Mouse (Mus musculus) neutrophil, adult 5-6 weeks (primary cell): Measurements from ENCODE around the gene Rap2b. TPM values are rescaled to one million over a fixed set of nuclear protein-coding genes. Genes with fewer than 3 reads are reported as not detected.
A peak's percentile ranks its signal among the peaks of the same experiment; 100 is the strongest.

Experiments
- ATAC-seq: fragments of 151-379, 151-347 bp; 2 replicates; pipeline ENCODE4 v1.8.0; 2017; ENCODE audit warnings: mild to moderate bottlenecking, moderate TSS enrichment; ENCODE audit not compliant: insufficient number of reproducible peaks, poor library complexity, low FRiP score, severe bottlenecking; ENCODE audit errors: extremely low read depth
- total RNA-seq: library from RNA; stranded (forward); fragments of 200-1000 nt; gene quantifications from 2 replicates; pipeline ENCODE4 v1.2.3, GENCODE M21; 2017

Rap2b gene
- total RNA-seq, 1 experiment from 2014 or later = 8.6 TPM

DNA sequence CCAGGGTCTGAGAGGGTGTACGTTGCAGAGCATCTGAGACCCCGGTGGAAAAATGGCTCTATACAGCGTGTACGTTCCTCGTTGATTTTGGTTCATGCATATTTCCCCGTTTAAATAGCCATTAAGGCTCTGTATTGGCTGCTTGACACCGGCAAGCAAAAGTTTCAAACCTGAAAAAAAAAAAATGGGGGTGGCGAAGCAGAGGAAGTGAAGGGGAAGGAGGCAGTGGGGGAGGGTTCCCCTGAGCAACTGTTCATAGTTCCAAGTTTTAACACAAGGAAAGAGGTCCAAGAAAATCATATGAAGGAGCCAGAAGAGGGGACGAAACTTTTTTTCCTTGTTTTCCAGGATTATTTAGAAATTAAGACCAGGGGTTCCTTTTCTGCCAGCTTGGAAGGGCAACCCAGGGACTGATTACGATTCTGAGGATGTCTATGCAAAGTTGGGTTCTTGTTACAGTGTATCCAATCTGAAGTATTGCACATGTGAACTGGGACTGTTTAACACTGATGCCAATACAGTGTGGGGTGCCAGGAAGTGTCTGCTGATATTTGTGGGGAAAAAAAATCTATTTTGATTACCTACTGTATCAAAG, 4.4 kb downstream of the Rap2b start, which contains the start of gene B430305J03Rik:
Gene B430305J03Rik, minus strand, starts transcription at position 173 of the 595 bp plus-strand sequence.
- ATAC-seq = no peak

- ATAC-seq = no peak
These were observed 7.0 kb downstream of the Rap2b start for GRCm38 (mm10) chr3:61368446-61368845.

DNA sequence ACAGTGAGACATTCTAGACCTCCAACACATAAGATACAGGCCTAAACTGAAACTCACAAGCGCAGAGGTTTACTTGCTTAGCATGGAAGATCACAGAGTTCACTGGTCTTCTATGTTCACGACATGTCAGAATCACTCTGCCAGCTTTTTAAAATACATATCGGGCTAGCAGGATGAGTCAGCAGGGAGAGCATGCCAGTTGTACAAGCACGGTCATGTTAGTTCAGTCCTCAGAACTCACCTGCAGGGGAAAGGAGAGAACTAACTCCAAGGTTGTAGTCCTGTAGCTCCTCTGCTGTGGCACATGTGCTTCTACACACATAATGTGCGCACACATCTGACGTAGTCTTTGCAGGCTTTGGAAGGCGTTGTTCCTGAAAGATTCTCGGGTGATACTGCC, 14.6 kb downstream of the Rap2b start:
- ATAC-seq = no peak

DNA sequence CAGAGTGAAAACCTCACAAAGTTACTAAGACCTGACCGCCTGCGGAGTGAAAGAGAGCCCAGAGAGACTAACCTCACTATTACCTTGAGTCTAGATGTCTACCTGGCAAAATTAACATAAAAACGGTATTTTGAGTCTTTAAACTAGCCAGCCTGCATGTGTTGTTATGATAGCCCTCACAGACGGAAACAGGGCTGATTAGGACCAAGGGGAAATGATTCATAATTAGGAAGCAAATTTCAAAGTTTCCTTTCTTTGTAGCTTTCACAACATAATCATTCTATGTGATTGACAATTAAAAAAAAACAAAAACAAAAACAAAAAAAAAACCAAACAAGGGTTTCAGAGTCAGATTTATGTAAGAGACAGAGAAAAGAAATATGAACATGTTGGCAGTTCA, 24.9 kb downstream of the Rap2b start:
- ATAC-seq = no peak

DNA sequence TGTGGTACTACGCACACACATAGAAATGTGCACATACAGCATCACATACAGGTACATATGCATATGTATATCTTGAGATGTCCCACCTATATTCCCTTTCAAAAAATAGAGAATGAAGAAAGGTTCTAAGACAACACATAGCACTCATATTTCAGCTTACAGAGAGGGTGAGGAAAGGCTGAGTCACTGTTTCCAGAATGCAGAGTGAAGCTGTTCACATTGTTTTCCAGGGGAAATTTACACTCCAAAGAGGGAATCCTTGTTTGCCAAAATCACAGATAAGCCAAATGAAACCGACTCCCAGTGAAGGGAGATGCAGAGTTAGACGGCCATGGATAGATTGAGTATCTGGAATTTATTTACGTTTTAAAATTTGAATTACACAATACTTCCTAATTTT, 30.1 kb downstream of the Rap2b start:
- no peak for ATAC-seq

GRCm38 (mm10) chr3:61392881-61393280, 31.4 kb downstream of the Rap2b start:
- no peak for ATAC-seq

DNA sequence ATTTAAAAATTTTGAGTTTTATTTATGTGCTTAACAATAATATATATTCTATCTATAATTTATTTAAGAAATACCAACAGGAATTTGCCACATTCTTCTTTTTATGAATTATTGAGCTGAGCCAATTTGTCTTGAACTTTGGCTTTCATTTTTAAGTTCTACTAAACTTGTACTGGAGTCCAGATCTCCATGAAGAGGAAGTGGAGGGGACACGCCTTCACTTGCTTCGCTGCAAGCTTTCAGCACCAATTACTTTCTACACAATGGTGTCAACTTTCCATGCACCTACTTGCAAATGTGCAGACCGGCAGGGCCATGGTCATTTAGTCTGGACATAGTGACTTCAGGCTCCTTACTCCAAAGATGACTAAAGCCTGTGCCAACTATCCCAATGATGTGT, 32.1 kb downstream of the Rap2b start:
- no peak for ATAC-seq

DNA sequence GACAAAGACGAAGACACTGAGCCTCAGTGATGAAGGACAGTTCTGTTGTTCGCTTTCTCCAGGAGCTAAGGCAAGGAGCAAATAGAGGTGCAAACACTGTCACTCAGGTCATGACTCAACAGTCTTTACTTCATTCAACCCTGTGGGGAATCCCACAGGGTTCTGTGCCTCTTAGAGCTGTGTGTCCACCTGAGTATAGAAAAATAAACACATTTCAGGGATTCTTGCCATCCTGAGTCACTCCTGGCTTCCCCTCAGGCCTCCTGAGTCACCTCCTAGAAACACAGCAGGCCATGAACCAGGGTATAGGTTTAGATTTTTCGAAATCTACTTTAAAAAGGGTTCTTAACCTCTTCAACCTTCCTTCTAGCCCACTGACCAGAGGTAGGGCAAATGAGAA, 33.9 kb downstream of the Rap2b start:
- ATAC-seq = no peak

- ATAC-seq = no peak
These were observed 35.3 kb downstream of the Rap2b start for GRCm38 (mm10) chr3:61396728-61397127.

DNA sequence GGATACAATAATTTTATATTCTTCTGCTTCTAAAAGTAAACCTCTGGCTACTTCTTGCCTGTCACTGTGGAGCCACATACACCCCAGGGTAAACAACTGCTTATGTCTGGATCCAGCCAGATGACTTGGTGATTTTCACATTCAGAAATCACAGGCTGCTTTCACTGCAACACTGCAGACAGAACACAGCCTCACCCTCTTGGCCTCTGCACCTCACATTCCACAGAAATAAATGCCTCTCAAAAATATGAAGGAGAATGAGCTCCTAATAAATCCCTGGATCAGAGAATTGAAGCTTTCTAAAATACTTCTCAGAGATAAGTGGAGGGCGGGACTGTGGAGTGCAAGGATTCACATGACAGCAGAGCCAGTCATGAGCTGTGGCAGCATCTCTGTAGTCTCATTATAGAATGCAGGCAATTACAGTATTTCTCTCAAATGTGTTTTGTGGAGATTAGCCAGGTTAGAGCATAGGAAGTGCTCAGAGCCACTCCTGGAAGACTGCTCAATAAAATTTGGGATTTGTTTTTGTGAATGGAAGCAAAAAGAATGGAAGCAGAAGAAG, 39.5 kb downstream of the Rap2b start:
- no peak for ATAC-seq

DNA sequence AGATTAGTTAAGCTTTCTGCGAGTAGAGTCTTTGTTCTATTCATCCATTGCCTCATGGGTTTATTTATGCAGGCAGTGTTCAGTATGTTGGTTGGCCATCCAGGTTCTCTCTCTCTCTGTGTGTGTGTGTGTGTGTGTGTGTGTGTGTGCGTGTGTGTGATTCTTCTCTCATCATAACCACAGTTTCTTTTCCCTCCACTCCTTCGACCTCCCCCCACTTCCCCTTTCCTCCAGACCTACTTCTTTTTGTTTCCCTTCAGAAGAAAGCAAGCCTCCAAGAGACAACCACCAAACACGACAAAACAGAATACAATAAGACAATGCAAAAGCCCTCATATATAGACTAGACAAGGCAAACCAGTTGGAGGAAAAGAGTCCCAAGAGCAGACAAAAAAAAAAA, 45.5 kb downstream of the Rap2b start:
- peak; percentile 47; the same call in 1 of the 2 replicates for ATAC-seq

GRCm38 (mm10) chr3:61409683-61410082, 48.2 kb downstream of the Rap2b start:
- peak; percentile 75 for ATAC-seq

DNA sequence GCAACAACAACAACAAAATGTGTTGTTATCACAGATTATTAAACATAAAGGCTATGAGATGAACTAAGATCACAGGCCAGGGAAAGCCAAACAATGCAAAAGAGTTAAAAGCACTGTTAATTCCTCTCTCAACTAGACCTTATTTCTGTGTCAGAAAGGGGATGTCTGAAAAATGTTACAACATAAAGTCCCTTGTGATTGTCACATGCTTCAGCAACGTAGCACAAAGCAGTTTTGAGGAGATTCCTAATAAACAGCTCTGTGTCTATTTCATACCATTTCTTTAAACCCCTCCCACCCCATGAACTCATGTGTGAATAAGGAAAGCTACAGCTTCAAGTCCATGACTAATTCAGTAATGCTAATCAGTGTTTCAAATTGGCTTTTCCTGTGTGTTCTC, 54.4 kb downstream of the Rap2b start:
- no peak for ATAC-seq

Other genes with a start within 250 kb of the Rap2b start
- 0.35 and 0.74 TPM in 2 replicates for gene B430305J03Rik, start 4.3 kb downstream of the Rap2b start, total RNA-seq